Mouse (Mus musculus) CH12.LX (cell line): ENCODE measurements around the gene Stk31. TPM values are rescaled to one million over a fixed set of nuclear protein-coding genes. Genes with fewer than 3 reads are reported as not detected.

Experiments used
- DNase-seq: peaks from one replicate; pipeline ENCODE4 v3.0.0-alpha.2; 2013; ENCODE audit errors: extremely low read depth
- H3K27ac ChIP-seq: 2 replicates; pipeline ENCODE4 v1.5.1; 2012; ENCODE audit warnings: low read depth, mild to moderate bottlenecking, control low read depth, moderate library complexity; ENCODE audit not compliant: insufficient read depth
- H3K27me3 ChIP-seq: replicated peaks from 2 replicates; pipeline ENCODE3; 2012; ENCODE audit warnings: inconsistent platforms
- H3K36me3 ChIP-seq, 2 experiments: replicated peaks in 1 of 2; 2 replicates each; pipeline versions ENCODE3 to v1.6.1; 2012; ENCODE audit warnings: inconsistent platforms in 1 of 2, low read length in 1 of 2, mild to moderate bottlenecking in 1 of 2, mixed read lengths in 1 of 2, moderate library complexity in 1 of 2; ENCODE audit not compliant: control insufficient read depth in 1 of 2, insufficient read depth in 1 of 2
- H3K4me1 ChIP-seq, 2 experiments: 2 replicates each; pipeline ENCODE4 v1.6.1; 2012; ENCODE audit warnings: inconsistent platforms in 1 of 2, moderate library complexity in 1 of 2; ENCODE audit not compliant: insufficient read depth in 2 of 2, control insufficient read depth in 1 of 2
- H3K4me2 ChIP-seq: 2 replicates; pipeline ENCODE4 v1.6.1; 2012; ENCODE audit warnings: low read depth, mild to moderate bottlenecking, control low read depth; ENCODE audit not compliant: poor library complexity, insufficient read depth, severe bottlenecking
- H3K4me3 ChIP-seq, 3 experiments: fragments of 150-350 bp in 1 of 3; sonication (generic) in 1 of 3; replicated peaks in 1 of 3; 2 replicates each; pipeline versions ENCODE3 to v1.5.1; 2011 to 2012; ENCODE audit warnings: low read depth in 2 of 3, low read length in 2 of 3, mild to moderate bottlenecking in 2 of 3, moderate library complexity in 2 of 3, control low read depth in 1 of 3, improper control_type of control experiment in 1 of 3, inconsistent platforms in 1 of 3, mixed read lengths in 1 of 3; ENCODE audit not compliant: poor library complexity in 1 of 3
- H3K79me2 ChIP-seq: replicated peaks from 2 replicates; pipeline ENCODE4 v1.6.1; 2012; ENCODE audit warnings: mild to moderate bottlenecking, moderate library complexity; ENCODE audit not compliant: control insufficient read depth, poor library complexity, insufficient read depth, severe bottlenecking; ENCODE audit errors: extremely low read depth
- H3K9ac ChIP-seq: 2 replicates; pipeline ENCODE4 v1.6.1; 2012; ENCODE audit warnings: low read depth, mild to moderate bottlenecking, control low read depth, moderate library complexity; ENCODE audit not compliant: insufficient read depth
- H3K9me3 ChIP-seq: replicated peaks from 2 replicates; pipeline ENCODE3; 2012; ENCODE audit warnings: low read length, inconsistent platforms, mixed read lengths
- BHLHE40 ChIP-seq: IDR thresholded peaks from 2 replicates; pipeline ENCODE4 v1.6.1; 2011; ENCODE audit warnings: mild to moderate bottlenecking, low read depth, low read length, improper control_type of control experiment
- CHD1 ChIP-seq: IDR thresholded peaks from 2 replicates; pipeline ENCODE4 v1.6.1; 2012; ENCODE audit warnings: low read depth, low read length, improper control_type of control experiment, inconsistent platforms
- CTCF ChIP-seq, 2 experiments: IDR thresholded peaks in 1 of 2; conservative IDR thresholded peaks in 1 of 2; 2 replicates each; pipeline ENCODE4 v1.5.1; 2011 to 2012; ENCODE audit warnings: low read depth in 2 of 2, low read length in 2 of 2, improper control_type of control experiment in 1 of 2, inconsistent platforms in 1 of 2, mild to moderate bottlenecking in 1 of 2, moderate library complexity in 1 of 2
- EP300 ChIP-seq: IDR thresholded peaks from 2 replicates; pipeline ENCODE4 v1.6.1; 2011; ENCODE audit warnings: low read length, improper control_type of control experiment
- ETS1 ChIP-seq: conservative IDR thresholded peaks from 2 replicates; pipeline ENCODE4 v1.6.1; 2012; ENCODE audit warnings: low read depth, mild to moderate bottlenecking, inconsistent platforms, low read length, improper control_type of control experiment, moderate library complexity
- HCFC1 ChIP-seq: IDR thresholded peaks from 2 replicates; pipeline ENCODE4 v1.6.1; 2012; ENCODE audit warnings: low read depth, mild to moderate bottlenecking, inconsistent platforms, low read length, improper control_type of control experiment
- IRF4 ChIP-seq: IDR thresholded peaks from 2 replicates; pipeline ENCODE4 v1.6.1; 2014; ENCODE audit warnings: low read depth, mild to moderate bottlenecking, inconsistent platforms, low read length, improper control_type of control experiment
- JUND ChIP-seq: conservative IDR thresholded peaks from 2 replicates; pipeline ENCODE4 v1.6.1; 2011; ENCODE audit warnings: low read depth, low read length, improper control_type of control experiment
- MAFK ChIP-seq: IDR thresholded peaks from 2 replicates; pipeline ENCODE4 v1.6.1; 2011; ENCODE audit warnings: low read length, improper control_type of control experiment; ENCODE audit not compliant: insufficient replicate concordance
- MAX ChIP-seq: IDR thresholded peaks from 2 replicates; pipeline ENCODE4 v1.6.1; 2011; ENCODE audit warnings: low read length, improper control_type of control experiment
- MAZ ChIP-seq: IDR thresholded peaks from 2 replicates; pipeline ENCODE4 v1.6.1; 2012; ENCODE audit warnings: low read depth, mild to moderate bottlenecking, inconsistent platforms, low read length, improper control_type of control experiment, moderate library complexity
- MEF2A ChIP-seq: IDR thresholded peaks from 2 replicates; pipeline ENCODE4 v1.6.1; 2014; ENCODE audit warnings: low read depth, mild to moderate bottlenecking, inconsistent platforms, low read length, improper control_type of control experiment, borderline replicate concordance
- PAX5 ChIP-seq: IDR thresholded peaks from 2 replicates; pipeline ENCODE4 v1.6.1; 2012; ENCODE audit warnings: low read length, inconsistent platforms, mixed read lengths
- RAD21 ChIP-seq: IDR thresholded peaks from 2 replicates; pipeline ENCODE4 v1.6.1; 2011; ENCODE audit warnings: low read depth, mild to moderate bottlenecking, low read length, improper control_type of control experiment, moderate library complexity
- SMC3 ChIP-seq: IDR thresholded peaks from 2 replicates; pipeline ENCODE4 v1.6.1; 2011; ENCODE audit warnings: low read depth, low read length, improper control_type of control experiment
- TCF12 ChIP-seq: IDR thresholded peaks from 2 replicates; pipeline ENCODE4 v1.6.1; 2014; ENCODE audit warnings: low read depth, mild to moderate bottlenecking, inconsistent platforms, low read length, improper control_type of control experiment
- UBTF ChIP-seq: IDR thresholded peaks from 2 replicates; pipeline ENCODE4 v1.6.1; 2012; ENCODE audit warnings: low read depth, mild to moderate bottlenecking, inconsistent platforms, low read length, improper control_type of control experiment, moderate library complexity
- USF2 ChIP-seq: conservative IDR thresholded peaks from 2 replicates; pipeline ENCODE4 v1.6.1; 2011; ENCODE audit warnings: low read depth, low read length, improper control_type of control experiment
- ZKSCAN1 ChIP-seq: IDR thresholded peaks from 2 replicates; pipeline ENCODE4 v1.6.1; 2012; ENCODE audit warnings: low read depth, inconsistent platforms, low read length, improper control_type of control experiment, borderline replicate concordance
- ZMIZ1 ChIP-seq: IDR thresholded peaks from 2 replicates; pipeline ENCODE4 v1.6.1; 2012; ENCODE audit warnings: low read depth, mild to moderate bottlenecking, inconsistent platforms, low read length, improper control_type of control experiment
- ZNF384 ChIP-seq: IDR thresholded peaks from 2 replicates; pipeline ENCODE4 v1.6.1; 2012; ENCODE audit warnings: low read depth, low read length, improper control_type of control experiment, inconsistent platforms
- dilution Hi-C: fragments of 300-500 bp; cut with MboI; formaldehyde crosslinking; loops from 2 replicates; pipeline ENCODE4 v1.14.3; 2020; ENCODE audit warnings: low sequenced_read_pairs; ENCODE audit not compliant: extremely low pct_unique_long_range_greater_than_20kb, extremely low pct_ligation_motif_present
- in situ Hi-C: fragments of 300-500 bp; cut with MboI; formaldehyde crosslinking; loops from 3 replicates; pipeline ENCODE4 v1.14.3; 2019; ENCODE audit warnings: low sequenced_read_pairs, low pct_ligation_motif_present, low pct_unique_long_range_greater_than_20kb, mixed read lengths
- polyA plus RNA-seq: library from polyadenylated mRNA; unstranded; fragments of >175 nt; gene quantifications from 2 replicates; pipeline ENCODE4 v1.2.1, GENCODE M21; 2012; ENCODE audit warnings: low read depth; ENCODE audit not compliant: insufficient read length
- total RNA-seq, 2 experiments: library from RNA; depleted of rRNA; stranded (reverse); fragments of 300-350 nt in 1 of 2; fragments of >200 nt in 1 of 2; gene quantifications; 2 replicates each; pipeline ENCODE4 v1.2.3; 2012 to 2014

Gene Stk31
- total and polyA plus RNA-seq, 3 experiments: not detected

GRCm38 (mm10) chr6:49354613-49355012 is 40.8 kb upstream of the Stk31 start:
- dilution Hi-C loops: no loop called here
- Histone ChIP-seq H3K9ac (no peak overlapping the region), H3K4me3 (no peak overlapping the region), H3K79me2 (no peaks in the 10 kb centered on the region), H3K27ac (no peak overlapping the region), H3K4me1 (peaks cover 0 to 3% of the 10 kb centered on the region in 2 experiments; a peak in 1 of 4 replicates), H3K9me3 (no peaks in the 10 kb centered on the region), H3K27me3 (no peaks in the 10 kb centered on the region), H3K4me2 (no peak overlapping the region)
- no peak for TF ChIP-seq CHD1
- no peak for TF ChIP-seq HCFC1
- no peak for TF ChIP-seq CTCF (conservative IDR thresholded peaks at IDR 0.05 in 1 of 2, IDR thresholded peaks at IDR 0.05 in 1 of 2; ENCODE audit: low read depth in 2 of 2, low read length in 2 of 2)
- TF ChIP-seq MAFK: no peak
- no peak for TF ChIP-seq MEF2A
- no peak for TF ChIP-seq EP300
- TF ChIP-seq RAD21: no peak
- TF ChIP-seq ZNF384: no peak
- TF ChIP-seq ETS1: no peak
- TF ChIP-seq MAX: no peak
- TF ChIP-seq PAX5: no peak
- no peak for TF ChIP-seq MAZ
- no peak for TF ChIP-seq IRF4
- TF ChIP-seq ZKSCAN1: no peak
- TF ChIP-seq UBTF: no peak
- no peak for TF ChIP-seq USF2
- no peak for TF ChIP-seq BHLHE40
- TF ChIP-seq, all 38 proteins: peak for 0
- in situ Hi-C loops: no loop called here
- no peak for DNase-seq
- H3K36me3 ChIP-seq: no peaks in the 10 kb centered on the region

- no peak overlapping the region for H3K4me3 ChIP-seq
- dilution Hi-C loops: no loop called here
- no peak for TF ChIP-seq EP300
- TF ChIP-seq JUND: no peak
- no peak for TF ChIP-seq ZMIZ1
- peak; percentile 29 for TF ChIP-seq RAD21
- no peak for TF ChIP-seq TCF12
- peak; percentile 30 for TF ChIP-seq SMC3
- no peak for TF ChIP-seq CHD1
- peak in 1 of 2 experiments; percentile 44; a peak in 2 of 4 replicates for TF ChIP-seq CTCF (conservative IDR thresholded peaks at IDR 0.05 in 1 of 2, IDR thresholded peaks at IDR 0.05 in 1 of 2; ENCODE audit: low read depth in 2 of 2, low read length in 2 of 2)
- TF ChIP-seq, all 38 proteins: peak for 3
- Histone ChIP-seq H3K27ac (no peak overlapping the region), H3K79me2 (no peaks in the 10 kb centered on the region), H3K36me3 (no peaks in the 10 kb centered on the region), H3K9me3 (no peaks in the 10 kb centered on the region), H3K9ac (no peak overlapping the region), H3K4me1 (no peaks in the 10 kb centered on the region; a peak in 1 of 4 replicates), H3K27me3 (no peaks in the 10 kb centered on the region), H3K4me2 (no peak overlapping the region)
- in situ Hi-C loops: no loop called here
- peak; percentile 13 for DNase-seq
These were observed 40.2 kb upstream of the Stk31 start for GRCm38 (mm10) chr6:49355171-49355570.
